Mouse (Mus musculus) kidney, adult 2 months (tissue): ENCODE measurements around the gene Metap2.

Experiments used
- CTCF ChIP-seq: fragments of 200-500 bp; conservative IDR thresholded peaks from 2 replicates; pipeline ENCODE4 v1.5.1; 2011; ENCODE audit warnings: low read depth, mild to moderate bottlenecking, control low read depth, low read length, moderate library complexity, mixed read lengths; ENCODE audit not compliant: insufficient read depth, insufficient read length
- POLR2A ChIP-seq: fragments of 200-500 bp; IDR thresholded peaks from one replicate; pipeline ENCODE4 v1.6.1; 2011; ENCODE audit warnings: low read depth, low read length, control low read depth

GRCm38 (mm10) chr10:93891031-93891430 is 5.9 kb downstream of the Metap2 start:
- no peak for TF ChIP-seq CTCF
- no peak for TF ChIP-seq POLR2A
